Mouse (Mus musculus) midbrain, embryonic 14.5 days (tissue): ENCODE measurements around the gene Cdh20. TPM values are rescaled to one million over a fixed set of nuclear protein-coding genes. Genes with fewer than 3 reads are reported as not detected.

Experiments used
- ATAC-seq: fragments of 200-750 bp; cut with Nextera tagmentation; 2 replicates; pipeline ENCODE4 v1.8.0; 2017; ENCODE audit warnings: moderate number of reproducible peaks, moderate library complexity; ENCODE audit not compliant: low FRiP score, low TSS enrichment
- DNase-seq: peaks from one replicate; pipeline ENCODE4 v3.0.0-alpha.2; 2015
- H3K27ac ChIP-seq: fragments of 300-500 bp; sonication (generic); replicated peaks from 2 replicates; pipeline ENCODE4 v1.5.1; 2014; ENCODE audit warnings: mild to moderate bottlenecking, low read depth, low read length, moderate library complexity
- H3K27me3 ChIP-seq: fragments of 300-500 bp; sonication (generic); 2 replicates; pipeline ENCODE4 v1.6.1; 2014; ENCODE audit warnings: low read length, control low read depth, mixed read lengths; ENCODE audit not compliant: control insufficient read depth, insufficient read depth
- H3K36me3 ChIP-seq: fragments of 300-500 bp; sonication (generic); 2 replicates; pipeline ENCODE4 v1.6.1; 2014; ENCODE audit warnings: low read length, control low read depth; ENCODE audit not compliant: control insufficient read depth, insufficient read depth
- H3K4me1 ChIP-seq: fragments of 300-500 bp; sonication (generic); 2 replicates; pipeline ENCODE4 v1.6.1; 2014; ENCODE audit warnings: mild to moderate bottlenecking, antibody characterized with exemption, low read length, control low read depth; ENCODE audit not compliant: control insufficient read depth, insufficient read depth
- H3K4me2 ChIP-seq: fragments of 300-500 bp; sonication (generic); 2 replicates; pipeline ENCODE4 v1.6.1; 2014; ENCODE audit warnings: mild to moderate bottlenecking, low read length, moderate library complexity
- H3K4me3 ChIP-seq: fragments of 300-500 bp; sonication (generic); replicated peaks from 2 replicates; pipeline ENCODE4 v1.5.1; 2014; ENCODE audit warnings: low read depth, low read length
- H3K9ac ChIP-seq: fragments of 300-500 bp; sonication (generic); replicated peaks from 2 replicates; pipeline ENCODE4 v1.6.1; 2014; ENCODE audit warnings: mild to moderate bottlenecking, low read length, moderate library complexity
- H3K9me3 ChIP-seq: fragments of 300-500 bp; sonication (generic); 2 replicates; pipeline ENCODE4 v1.6.1; 2016; ENCODE audit warnings: low read length, control low read depth, mixed read lengths; ENCODE audit not compliant: control insufficient read depth
- WGBS: fragments of 180-500 bp; shearing (Covaris S2); extraction: QIAGEN DNeasy Blood & Tissue Kit; methylation state at CpG from one replicate; pipeline ENCODE4 v1.1.7; 2014; 5-methylcytosine and 5-hydroxymethylcytosine counted together
- polyA plus RNA-seq: library from polyadenylated mRNA; unstranded; fragments of >200 nt; fragmentation: Nextera tagmentation; extraction: Ambion mirVana; gene quantifications from 2 replicates; pipeline ENCODE4 v1.2.1, GENCODE M21; 2014

Gene Cdh20
- polyA plus RNA-seq, 1 experiment from 2014 or later, result 1.4 TPM

- H3K27ac ChIP-seq, result no peak overlapping the region
- peaks cover 7% of the 10 kb centered on the region; the same call in 1 of the 2 replicates for H3K4me1 ChIP-seq
- H3K9me3 ChIP-seq, result no peaks in the 10 kb centered on the region
- H3K4me3 ChIP-seq, result no peak overlapping the region
- H3K9ac ChIP-seq, result no peak overlapping the region
- WGBS, result 5% methylated on average over 2 of the region's 2 CpGs
- no peak overlapping the region for H3K4me2 ChIP-seq
- DNase-seq, result peak; percentile 31
- H3K36me3 ChIP-seq, result no peaks in the 10 kb centered on the region
- no peaks in the 10 kb centered on the region for H3K27me3 ChIP-seq
- 0 out of 2 replicates have a peak, but pooled peaks have one; percentile 63 for ATAC-seq
Measured at GRCm38 (mm10) chr1:104848256-104848919, 80.1 kb downstream of the Cdh20 start.

GRCm38 (mm10) chr1:104848920-104849272 lies 80.6 kb downstream of the Cdh20 start:
- no peak overlapping the region for H3K27ac ChIP-seq

GRCm38 (mm10) chr1:104877384-104877783 lies 109.1 kb downstream of the Cdh20 start:
- Histone ChIP-seq H3K27ac (no peak overlapping the region), H3K4me1 (no peaks in the 10 kb centered on the region), H3K9ac (no peak overlapping the region), H3K27me3 (no peaks in the 10 kb centered on the region), H3K4me2 (no peak overlapping the region), H3K4me3 (no peak overlapping the region), H3K36me3 (no peaks in the 10 kb centered on the region), H3K9me3 (no peaks in the 10 kb centered on the region)
- 79% methylated on average over 1 of the region's 1 CpGs for WGBS
- ATAC-seq, result no peak
- DNase-seq, result no peak

More at GRCm38 (mm10) chr1:104848920-104849272, 80.6 kb downstream of the Cdh20 start:
- 10% methylated on average over 4 of the region's 4 CpGs for WGBS
- DNase-seq, result peak; percentile 17
- no peaks in the 10 kb centered on the region for H3K9me3 ChIP-seq
- H3K27me3 ChIP-seq, result no peaks in the 10 kb centered on the region
- H3K4me2 ChIP-seq, result no peak overlapping the region
- no peak for ATAC-seq
- no peak overlapping the region for H3K4me3 ChIP-seq
- no peaks in the 10 kb centered on the region for H3K36me3 ChIP-seq
- H3K9ac ChIP-seq, result no peak overlapping the region
- peaks cover 7% of the 10 kb centered on the region; the same call in 1 of the 2 replicates for H3K4me1 ChIP-seq

GRCm38 (mm10) chr1:104901815-104902214 lies 133.5 kb downstream of the Cdh20 start:
- DNase-seq, result no peak
- Histone ChIP-seq H3K4me3 (no peak overlapping the region), H3K27me3 (no peaks in the 10 kb centered on the region), H3K27ac (no peak overlapping the region), H3K4me1 (no peaks in the 10 kb centered on the region), H3K4me2 (no peak overlapping the region), H3K9me3 (no peaks in the 10 kb centered on the region), H3K36me3 (no peaks in the 10 kb centered on the region), H3K9ac (no peak overlapping the region)
- ATAC-seq, result no peak

GRCm38 (mm10) chr1:104903409-104903808 lies 135.1 kb downstream of the Cdh20 start:
- Histone ChIP-seq H3K4me2 (no peak overlapping the region), H3K27ac (no peak overlapping the region), H3K27me3 (no peaks in the 10 kb centered on the region), H3K36me3 (no peaks in the 10 kb centered on the region), H3K9me3 (no peaks in the 10 kb centered on the region), H3K4me1 (no peaks in the 10 kb centered on the region), H3K9ac (no peak overlapping the region), H3K4me3 (no peak overlapping the region)
- ATAC-seq (no peak), DNase-seq (no peak)
- 63% methylated on average over 5 of the region's 5 CpGs for WGBS

GRCm38 (mm10) chr1:104912407-104912806 lies 144.1 kb downstream of the Cdh20 start:
- DNase-seq (peak; percentile 12), ATAC-seq (no peak)
- WGBS, result 54% methylated on average over 3 of the region's 3 CpGs

GRCm38 (mm10) chr1:104916507-104916906 lies 148.2 kb downstream of the Cdh20 start:
- Histone ChIP-seq H3K4me3 (no peak overlapping the region), H3K4me1 (no peaks in the 10 kb centered on the region), H3K4me2 (no peak overlapping the region), H3K9me3 (no peaks in the 10 kb centered on the region), H3K9ac (no peak overlapping the region), H3K36me3 (no peaks in the 10 kb centered on the region), H3K27ac (no peak overlapping the region), H3K27me3 (no peaks in the 10 kb centered on the region)
- DNase-seq (no peak), ATAC-seq (no peak)
- WGBS, result 15% methylated on average over 2 of the region's 2 CpGs

More at GRCm38 (mm10) chr1:104912407-104912806, 144.1 kb downstream of the Cdh20 start:
- Histone ChIP-seq H3K9ac (no peak overlapping the region), H3K27me3 (no peaks in the 10 kb centered on the region), H3K27ac (no peak overlapping the region), H3K36me3 (no peaks in the 10 kb centered on the region), H3K4me1 (no peaks in the 10 kb centered on the region), H3K9me3 (no peaks in the 10 kb centered on the region), H3K4me2 (no peak overlapping the region), H3K4me3 (no peak overlapping the region)

GRCm38 (mm10) chr1:104917307-104917836 lies 149.0 kb downstream of the Cdh20 start:
- ATAC-seq (no peak), DNase-seq (peak; percentile 38)
- no peaks in the 10 kb centered on the region for H3K27me3 ChIP-seq
- H3K9ac ChIP-seq, result no peak overlapping the region
- H3K27ac ChIP-seq, result no peak overlapping the region
- H3K36me3 ChIP-seq, result no peaks in the 10 kb centered on the region
- no peak overlapping the region for H3K4me3 ChIP-seq
- H3K4me2 ChIP-seq, result no peak overlapping the region
- 2% methylated on average over 1 of the region's 1 CpGs for WGBS
- H3K4me1 ChIP-seq, result no peaks in the 10 kb centered on the region
- H3K9me3 ChIP-seq, result no peaks in the 10 kb centered on the region

- 79% methylated on average over 7 of the region's 7 CpGs for WGBS
- Histone ChIP-seq H3K27me3 (no peaks in the 10 kb centered on the region), H3K4me3 (no peak overlapping the region), H3K9ac (no peak overlapping the region), H3K9me3 (no peaks in the 10 kb centered on the region), H3K4me2 (no peak overlapping the region), H3K27ac (no peak overlapping the region), H3K4me1 (no peaks in the 10 kb centered on the region), H3K36me3 (no peaks in the 10 kb centered on the region)
- no peak for DNase-seq
- no peak for ATAC-seq
Measured at GRCm38 (mm10) chr1:104933051-104933450, 164.7 kb downstream of the Cdh20 start.
